Mouse (Mus musculus) gastrocnemius, adult 18-20 months (tissue): ENCODE measurements around the gene Olfr525. TPM values are rescaled to one million over a fixed set of nuclear protein-coding genes. Genes with fewer than 3 reads are reported as not detected.

Source experiments
- DNase-seq: peaks from one replicate; pipeline ENCODE4 v3.0.0; 2021; ENCODE audit warnings: low spot score
- long read RNA-seq, 2 experiments: library from polyadenylated mRNA; stranded (forward); transcript quantifications; one replicate each; pipeline ENCODE4 v2.0.0; 2021
- total RNA-seq, 2 experiments: library from RNA; stranded (reverse); gene quantifications; 2 replicates each; pipeline ENCODE4 v1.2.3; 2021

The Olfr525 gene
- total RNA-seq, result not detected
- long read RNA-seq, experiment 1, result 0 reads
- long read RNA-seq, experiment 2, result 0 reads

- no peak for DNase-seq
Observed at GRCm38 (mm10) chr7:140320558-140320957, at the start of gene Olfr525. Gene Olfr525, plus strand, starts transcription at chr7:140320858.

GRCm38 (mm10) chr7:140295746-140296145 lies 24.9 kb upstream of the Olfr525 start:
- no peak for DNase-seq

- no peak for DNase-seq
Observed at GRCm38 (mm10) chr7:140296876-140297275, 23.8 kb upstream of the Olfr525 start.

GRCm38 (mm10) chr7:140299416-140299815 lies 21.2 kb upstream of the Olfr525 start:
- DNase-seq, result no peak

DNA sequence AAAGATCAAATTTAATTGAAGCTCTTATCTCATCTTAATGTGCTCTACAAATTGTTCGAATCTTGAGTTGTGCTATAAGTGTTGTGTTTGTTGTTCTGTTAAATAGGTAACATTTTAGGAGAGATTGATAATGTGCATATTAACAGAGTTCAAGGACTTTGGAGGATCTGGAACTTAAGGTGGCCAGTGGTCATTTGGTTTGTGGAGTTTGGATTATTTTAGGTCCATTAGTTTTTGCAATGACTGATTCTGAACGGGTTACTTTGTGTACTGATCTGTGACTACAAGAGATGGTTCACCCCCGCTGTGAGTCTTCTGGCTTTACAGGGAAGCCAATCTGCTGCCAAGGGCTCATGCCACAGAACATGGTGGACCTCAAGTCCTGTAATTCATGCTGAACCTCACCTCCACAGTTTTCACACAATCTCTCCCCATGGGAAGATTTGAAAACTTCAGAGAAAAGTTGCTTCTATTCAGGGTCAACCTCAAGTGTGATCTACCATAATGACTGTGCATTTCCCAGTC lies 735 bp upstream of the Olfr525 start:
- no peak for DNase-seq

- DNase-seq, result no peak
Observed at GRCm38 (mm10) chr7:140321135-140321534, 477 bp downstream of the Olfr525 start.

DNA sequence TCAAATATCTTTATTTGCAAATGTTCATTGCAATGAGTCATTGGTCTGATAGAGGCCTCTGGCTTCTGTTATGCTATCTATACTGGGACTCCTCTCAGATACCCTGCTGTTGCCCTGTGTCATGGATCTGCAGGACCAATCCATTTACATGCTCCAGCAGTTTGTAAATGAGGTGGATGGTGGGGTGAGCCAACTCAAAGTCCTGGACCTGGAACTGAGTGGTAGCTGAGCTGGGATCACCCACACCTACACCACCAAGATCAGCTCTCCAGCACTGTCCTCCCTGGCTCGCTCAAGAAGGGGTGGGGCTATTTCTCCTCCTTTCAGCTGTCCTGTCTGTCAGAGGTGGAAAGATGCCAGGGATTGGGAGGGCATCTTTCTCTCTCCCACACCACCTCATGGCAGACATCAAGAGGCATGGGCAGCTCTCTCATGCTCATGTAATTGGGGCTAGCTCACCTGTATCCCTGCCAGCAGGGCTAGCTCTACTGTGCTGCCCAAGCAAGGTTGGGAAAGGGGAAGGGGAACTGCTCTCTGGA lies 9.2 kb downstream of the Olfr525 start:
- no peak for DNase-seq

DNA sequence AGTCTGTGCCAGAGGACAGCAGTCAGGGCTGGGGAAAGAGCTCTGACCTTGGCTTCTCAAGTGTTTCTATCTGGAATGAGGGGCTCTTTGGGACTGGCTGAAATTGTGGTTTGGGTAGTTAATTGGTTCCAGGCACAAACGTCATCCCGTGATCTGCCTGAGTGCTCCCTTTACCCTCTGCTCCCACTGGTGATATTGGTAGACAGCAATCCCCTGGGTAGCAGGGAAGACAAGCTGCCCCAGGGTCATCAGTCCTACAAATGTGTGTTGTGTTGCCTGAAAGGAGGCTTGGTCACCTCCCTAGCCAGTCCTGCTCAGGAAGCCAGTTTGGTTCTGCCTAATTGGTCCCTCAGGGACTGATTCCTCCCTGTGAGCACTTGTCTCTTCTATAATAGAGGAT lies 13.1 kb downstream of the Olfr525 start, which contains the start of gene Olfr527:
Gene Olfr527 (plus strand): TSS at position 301 of the 400 bp plus-strand sequence.
- DNase-seq, result no peak

GRCm38 (mm10) chr7:140361571-140361970 lies 40.9 kb downstream of the Olfr525 start, which contains the start of gene Olfr60:
Gene Olfr60, minus strand, starts transcription at chr7:140361671.
- no peak for DNase-seq

GRCm38 (mm10) chr7:140374300-140374699 lies 53.6 kb downstream of the Olfr525 start:
- no peak for DNase-seq

GRCm38 (mm10) chr7:140376231-140376630 lies 55.6 kb downstream of the Olfr525 start, which contains the start of gene Olfr530:
Gene Olfr530, minus strand, starts transcription at chr7:140376331.
- DNase-seq, result no peak

GRCm38 (mm10) chr7:140376911-140377310 lies 56.3 kb downstream of the Olfr525 start:
- DNase-seq, result no peak

Other genes starting within 250 kb of the Olfr525 start
- gene Caly, start 238.3 kb upstream of the Olfr525 start, total RNA-seq, result under 1 TPM; 0.52 to 0.53 TPM
- gene Prap1, start 227.5 kb upstream of the Olfr525 start, total RNA-seq, result not detected
- gene Fuom, start 218.4 kb upstream of the Olfr525 start, total RNA-seq, result 10 to 100 TPM; 37.3 to 44.0 TPM
- 1 to 10 TPM; 3.2 to 4.0 TPM for gene Paox, start 205.1 kb upstream of the Olfr525 start, total RNA-seq
- 100 to 1,000 TPM; 138 to 150 TPM for gene Echs1, start 204.4 kb upstream of the Olfr525 start, total RNA-seq
- gene Mtg1, start 183.3 kb upstream of the Olfr525 start, total RNA-seq, result 10 to 100 TPM; 27.8 to 30.9 TPM
- under 1 TPM in 1 of 2 experiments, not detected in 1; 0.07 TPM for gene Sprn, start 166.0 kb upstream of the Olfr525 start, total RNA-seq
- not detected for gene Olfr522, start 156.1 kb upstream of the Olfr525 start, total RNA-seq
- not detected for gene Olfr523, start 147.6 kb upstream of the Olfr525 start, total RNA-seq
- not detected for gene Olfr524, start 114.9 kb upstream of the Olfr525 start, total RNA-seq
- not detected for gene Cd163l1, start 102.6 kb upstream of the Olfr525 start, total RNA-seq
- not detected for gene 5830411N06Rik, start 73.6 kb upstream of the Olfr525 start, total RNA-seq
- gene Olfr527, start 13.2 kb downstream of the Olfr525 start, total RNA-seq, result not detected
- gene Olfr60, start 40.8 kb downstream of the Olfr525 start, total RNA-seq, result not detected
- gene Olfr530, start 55.5 kb downstream of the Olfr525 start, total RNA-seq, result not detected
- not detected for gene Olfr531, start 82.1 kb downstream of the Olfr525 start, total RNA-seq
- not detected for gene Olfr532, start 100.8 kb downstream of the Olfr525 start, total RNA-seq
- not detected for gene Olfr533, start 142.5 kb downstream of the Olfr525 start, total RNA-seq
- not detected for gene Olfr535, start 163.4 kb downstream of the Olfr525 start, total RNA-seq
- gene Olfr536, start 186.5 kb downstream of the Olfr525 start, total RNA-seq, result not detected
- not detected for gene Olfr538, start 247.0 kb downstream of the Olfr525 start, total RNA-seq